Mouse (Mus musculus) adrenal gland, postnatal 0 days (tissue): ENCODE results near the gene Vmn1r151. TPM values are rescaled to one million over a fixed set of nuclear protein-coding genes. Genes with fewer than 3 reads are reported as not detected.

Experiments used
- polyA plus RNA-seq: library from polyadenylated mRNA; unstranded; fragments of >200 nt; fragmentation: Nextera tagmentation; extraction: Ambion mirVana; gene quantifications from 2 replicates; pipeline ENCODE4 v1.2.1, GENCODE M21; 2015

The Vmn1r151 gene
- polyA plus RNA-seq: not detected in 2 replicates

DNA sequence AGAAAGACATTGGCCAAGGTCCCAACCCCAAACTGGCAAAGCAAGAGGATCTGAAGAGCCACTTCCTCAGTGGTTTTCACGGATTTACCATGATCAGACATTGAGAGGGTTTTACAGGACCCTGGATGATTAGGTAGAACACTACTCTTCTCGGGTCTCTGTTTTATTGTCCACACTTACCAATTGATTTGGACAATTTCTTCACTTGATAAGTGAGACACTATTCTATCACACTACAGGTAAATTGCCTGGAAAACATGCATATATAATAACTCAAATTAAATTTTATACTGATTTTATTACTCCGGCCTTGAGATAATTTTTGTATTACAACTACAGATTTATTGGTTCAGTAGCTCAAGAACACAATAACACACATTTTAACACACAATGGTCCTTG lies at the start of gene Vmn1r151:
TSS of gene Vmn1r151 (minus strand) at position 101 of the 400 bp plus-strand sequence.

DNA sequence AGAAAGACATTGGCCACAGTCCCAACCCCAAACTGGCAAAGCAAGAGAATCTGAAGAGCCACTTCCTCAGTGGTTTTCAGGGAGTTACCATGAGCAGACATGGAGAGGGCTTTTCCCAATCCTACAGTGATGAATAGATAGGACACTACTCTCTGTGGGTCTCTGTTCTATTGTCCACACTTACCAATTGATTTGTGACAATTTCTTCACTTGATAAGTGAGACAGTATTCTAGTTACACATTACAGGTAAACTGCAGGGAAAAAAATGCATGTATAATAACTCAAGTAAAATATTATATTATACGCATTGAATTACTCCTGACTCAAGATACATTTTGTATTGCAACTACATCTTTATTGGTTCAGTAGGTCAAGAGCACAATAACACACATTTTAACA lies 35.3 kb upstream of the Vmn1r151 start, which contains the start of gene Gm8677:
TSS of gene Gm8677 (minus strand) at position 101 of the 400 bp plus-strand sequence.

DNA sequence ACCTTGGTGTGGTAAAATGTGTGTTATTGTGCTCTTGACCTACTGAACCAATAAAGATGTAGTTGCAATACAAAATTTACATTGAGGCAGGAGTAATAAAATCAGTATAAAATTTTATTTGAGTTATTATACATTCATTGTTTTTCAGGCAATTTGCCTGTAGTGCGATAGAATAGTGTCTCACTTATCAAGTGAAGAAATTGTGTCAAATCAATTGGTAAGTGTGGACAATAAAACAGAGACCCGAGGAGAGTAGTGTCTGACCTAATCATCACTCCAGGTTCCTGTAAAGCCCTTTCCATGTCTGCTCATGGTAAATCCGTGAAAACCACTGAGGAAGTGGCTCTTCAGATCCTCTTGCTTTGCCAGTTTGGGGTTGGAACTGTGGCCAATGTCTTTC lies 23.2 kb upstream of the Vmn1r151 start, which contains the start of gene Vmn1r152:
TSS of gene Vmn1r152 (plus strand) at position 301 of the 400 bp plus-strand sequence.

DNA sequence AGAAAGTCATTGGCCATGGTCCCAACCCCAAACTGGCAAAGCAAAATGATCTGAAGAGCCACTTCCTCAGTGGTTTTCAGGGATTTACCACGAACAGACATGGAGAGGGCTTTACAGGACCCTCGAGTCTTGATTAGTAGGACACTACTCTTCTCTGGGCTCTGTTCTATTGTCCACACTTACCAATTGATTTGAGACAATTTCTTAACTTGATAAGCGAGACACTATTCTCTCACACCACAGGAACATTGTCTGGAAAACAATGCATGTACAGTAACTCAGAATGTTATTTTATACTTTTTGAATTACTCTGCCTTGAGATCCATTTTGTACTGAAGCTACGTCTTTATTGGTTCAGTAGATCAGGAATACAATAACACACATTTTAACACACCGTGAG lies 35.5 kb downstream of the Vmn1r151 start, which contains the start of gene Gm10665:
TSS of gene Gm10665 (minus strand) at position 101 of the 400 bp plus-strand sequence.

Other genes with a start within 250 kb of the Vmn1r151 start
- gene Gm4187, start 170.0 kb downstream of the Vmn1r151 start, polyA plus RNA-seq: not detected in 2 replicates
- gene Gm8660, start 128.6 kb downstream of the Vmn1r151 start, polyA plus RNA-seq: not detected in 2 replicates
- not detected in 2 replicates for gene Vmn1r148, start 86.1 kb downstream of the Vmn1r151 start, polyA plus RNA-seq
- gene Vmn1r149, start 61.4 kb downstream of the Vmn1r151 start, polyA plus RNA-seq: not detected in 2 replicates
- gene Gm10665, start 35.6 kb downstream of the Vmn1r151 start, polyA plus RNA-seq: not detected in 2 replicates
- gene Vmn1r152, start 23.3 kb upstream of the Vmn1r151 start, polyA plus RNA-seq: not detected in 2 replicates
- not detected in 2 replicates for gene Gm8677, start 35.2 kb upstream of the Vmn1r151 start, polyA plus RNA-seq
- gene Gm4201, start 65.7 kb upstream of the Vmn1r151 start, polyA plus RNA-seq: not detected in 2 replicates
- gene Gm4565, start 88.4 kb upstream of the Vmn1r151 start, polyA plus RNA-seq: 0.16 TPM in 1 of 2 replicates, not detected in the other
- gene Vmn1r155, start 158.3 kb upstream of the Vmn1r151 start, polyA plus RNA-seq: not detected in 2 replicates
- not detected in 2 replicates for gene Gm8693, start 192.6 kb upstream of the Vmn1r151 start, polyA plus RNA-seq
- gene Gm4567, start 220.0 kb upstream of the Vmn1r151 start, polyA plus RNA-seq: not detected in 2 replicates